Mouse (Mus musculus) heart, postnatal 4 days (tissue): ENCODE measurements around the gene 2310034G01Rik. TPM values are rescaled to one million over a fixed set of nuclear protein-coding genes. Genes with fewer than 3 reads are reported as not detected.
A peak's percentile ranks its signal among the peaks of the same experiment; 100 is the strongest.

Experiments
- DNase-seq: peaks from one replicate; pipeline ENCODE4 v3.0.0; 2021
- total RNA-seq, 2 experiments: library from RNA; stranded (reverse); gene quantifications; 2 replicates each; pipeline ENCODE4 v1.2.3; 2021

The 2310034G01Rik gene
- total RNA-seq, 2 experiments from 2014 or later, result 0.18 TPM; not detected in 1

- DNase-seq, result peak; percentile 95
Measured at GRCm38 (mm10) chr19:46328081-46329030, 21.7 kb downstream of the 2310034G01Rik start, which contains the start of gene Fbxl15. Fbxl15 (plus strand) TSS chr19:46328184.

GRCm38 (mm10) chr19:46327531-46328064 lies 22.5 kb downstream of the 2310034G01Rik start:
- no peak for DNase-seq

GRCm38 (mm10) chr19:46326756-46327305 lies 23.3 kb downstream of the 2310034G01Rik start, which contains the start of gene Psd:
Psd (minus strand) TSS chr19:46327156.
- DNase-seq, result peak; percentile 64

GRCm38 (mm10) chr19:46326019-46326755 lies 23.9 kb downstream of the 2310034G01Rik start:
- DNase-seq, result no peak

GRCm38 (mm10) chr19:46324918-46325317 lies 25.2 kb downstream of the 2310034G01Rik start:
- DNase-seq, result no peak

DNA sequence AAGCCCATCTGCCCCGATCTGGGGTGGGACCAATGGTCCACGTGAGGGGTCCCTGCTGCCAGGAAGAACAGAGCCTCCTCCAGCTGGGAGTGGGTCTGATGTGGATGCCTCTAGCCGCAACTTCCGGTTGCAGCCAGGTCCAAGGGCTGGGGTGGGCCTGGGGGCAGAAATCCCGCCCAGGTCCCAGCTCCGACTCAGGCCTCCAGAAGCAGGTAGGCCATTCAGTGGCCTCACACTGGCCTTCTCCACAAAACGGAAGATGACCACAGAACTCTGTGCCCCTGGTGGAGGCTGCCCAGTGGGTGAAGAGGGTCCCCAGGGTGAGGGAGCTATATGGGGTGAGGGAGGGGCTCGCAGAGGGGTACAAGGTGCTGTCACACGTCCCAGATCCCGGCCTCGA lies 25.7 kb downstream of the 2310034G01Rik start:
- no peak for DNase-seq

- DNase-seq, result no peak
Measured at GRCm38 (mm10) chr19:46323716-46324115, 26.4 kb downstream of the 2310034G01Rik start.

DNA sequence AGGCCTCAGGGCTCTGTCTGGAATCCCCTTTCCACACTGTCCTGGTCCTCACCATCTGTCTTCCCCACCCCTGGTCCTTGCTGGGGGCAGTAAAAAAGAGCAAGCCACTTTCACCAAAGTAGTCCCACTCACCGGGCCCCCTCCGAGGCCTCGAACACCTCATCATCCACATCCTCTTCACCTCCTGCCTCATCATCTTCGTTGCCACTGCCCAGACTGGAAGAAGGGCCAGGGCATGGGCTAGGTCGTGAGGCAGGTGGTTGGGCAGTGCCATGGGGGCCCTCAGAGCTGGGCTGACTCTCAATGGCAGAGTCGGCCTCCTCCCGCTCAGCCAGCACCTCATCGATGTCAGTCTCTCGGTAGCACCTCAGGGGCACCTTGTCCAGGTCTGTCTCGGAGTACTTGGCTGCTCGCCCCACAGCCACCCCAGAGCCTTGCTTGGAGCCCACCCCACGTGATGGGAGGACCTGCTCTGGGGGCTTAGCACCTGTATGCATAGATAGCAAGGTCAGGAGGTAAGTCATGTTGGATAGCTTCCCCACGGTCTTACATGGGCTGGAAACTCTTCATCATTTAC lies 27.0 kb downstream of the 2310034G01Rik start:
- no peak for DNase-seq

DNA sequence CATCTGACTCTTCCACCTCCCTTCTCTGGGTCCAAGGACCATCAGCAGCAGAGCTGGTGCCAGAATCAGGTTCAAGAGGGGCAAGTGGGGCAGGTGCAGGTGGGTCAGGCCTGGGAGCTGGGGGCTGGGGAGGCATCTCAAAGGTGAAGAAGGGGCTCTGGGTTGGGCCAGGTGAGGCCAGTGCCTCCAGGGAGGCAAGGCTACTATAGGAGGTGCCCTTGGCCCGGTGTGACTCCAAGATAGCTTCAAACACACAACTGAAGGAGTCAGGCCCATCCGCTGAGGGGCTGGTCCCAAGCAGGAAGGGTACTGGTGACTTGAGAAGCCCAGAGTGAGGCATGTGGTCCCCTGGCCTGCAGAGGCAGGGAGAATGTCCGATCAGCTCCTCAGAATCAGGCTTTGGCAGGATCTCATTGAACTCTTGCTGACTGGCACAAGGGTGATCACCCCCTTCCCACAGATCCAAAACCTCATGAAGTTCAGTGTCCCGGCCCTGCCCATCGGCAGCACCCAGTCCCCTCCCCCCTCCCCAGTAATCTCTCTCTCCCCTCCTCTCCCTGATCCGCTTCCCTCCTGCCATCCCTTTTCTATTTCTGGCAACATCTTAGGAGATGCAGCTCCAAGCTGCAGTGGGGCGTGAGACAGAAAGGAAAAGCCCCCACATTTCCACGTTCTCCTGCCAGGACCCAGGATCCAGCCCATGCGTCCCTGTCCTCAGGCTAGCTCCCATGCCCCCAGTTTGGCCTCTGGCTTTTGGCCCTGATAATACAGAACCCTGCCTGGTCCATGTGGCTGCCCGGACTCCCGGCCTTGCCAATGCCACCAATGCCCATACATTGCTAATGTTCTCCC lies 27.7 kb downstream of the 2310034G01Rik start:
- no peak for DNase-seq

DNA sequence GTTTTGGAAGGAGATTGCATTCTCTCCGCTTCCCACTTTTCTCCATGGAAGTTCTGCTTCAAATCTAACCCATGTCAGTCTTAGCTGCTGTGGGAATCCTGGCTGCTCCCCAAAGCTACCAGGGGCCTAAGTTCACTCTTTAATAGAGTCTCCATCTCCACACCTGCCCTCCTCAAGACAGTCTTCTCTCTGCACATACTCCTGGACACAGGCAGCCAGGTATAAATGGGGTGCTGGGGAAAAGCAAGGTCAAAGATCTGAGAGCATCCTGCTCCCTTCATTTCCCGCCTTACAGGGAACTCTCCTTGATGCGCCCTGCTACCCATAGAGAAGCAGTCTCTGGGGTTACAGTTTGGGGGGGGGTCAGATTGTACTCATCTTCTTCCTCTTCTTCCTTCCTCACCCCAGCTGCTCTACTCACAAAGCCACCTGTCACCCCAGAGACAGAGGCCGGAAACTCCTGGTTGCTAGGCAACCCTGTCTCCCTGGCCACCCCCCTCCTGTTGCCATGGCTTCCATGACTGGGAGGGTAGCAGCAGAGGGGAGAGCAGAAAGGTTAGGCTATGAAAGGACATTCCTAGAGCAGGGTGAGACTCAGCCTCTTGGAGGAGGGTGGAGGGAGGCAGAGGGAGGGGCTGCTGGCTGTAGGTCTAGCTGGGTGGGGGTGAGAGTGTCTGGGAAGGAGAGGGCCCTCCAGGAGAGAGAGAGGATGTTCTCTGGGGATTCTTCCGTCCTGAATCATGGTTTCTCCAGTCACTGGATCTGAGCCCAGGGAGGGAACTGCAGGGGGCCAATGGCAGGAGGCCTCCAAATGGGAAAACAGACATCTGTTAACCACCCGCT lies 28.8 kb downstream of the 2310034G01Rik start:
- DNase-seq, result no peak

DNA sequence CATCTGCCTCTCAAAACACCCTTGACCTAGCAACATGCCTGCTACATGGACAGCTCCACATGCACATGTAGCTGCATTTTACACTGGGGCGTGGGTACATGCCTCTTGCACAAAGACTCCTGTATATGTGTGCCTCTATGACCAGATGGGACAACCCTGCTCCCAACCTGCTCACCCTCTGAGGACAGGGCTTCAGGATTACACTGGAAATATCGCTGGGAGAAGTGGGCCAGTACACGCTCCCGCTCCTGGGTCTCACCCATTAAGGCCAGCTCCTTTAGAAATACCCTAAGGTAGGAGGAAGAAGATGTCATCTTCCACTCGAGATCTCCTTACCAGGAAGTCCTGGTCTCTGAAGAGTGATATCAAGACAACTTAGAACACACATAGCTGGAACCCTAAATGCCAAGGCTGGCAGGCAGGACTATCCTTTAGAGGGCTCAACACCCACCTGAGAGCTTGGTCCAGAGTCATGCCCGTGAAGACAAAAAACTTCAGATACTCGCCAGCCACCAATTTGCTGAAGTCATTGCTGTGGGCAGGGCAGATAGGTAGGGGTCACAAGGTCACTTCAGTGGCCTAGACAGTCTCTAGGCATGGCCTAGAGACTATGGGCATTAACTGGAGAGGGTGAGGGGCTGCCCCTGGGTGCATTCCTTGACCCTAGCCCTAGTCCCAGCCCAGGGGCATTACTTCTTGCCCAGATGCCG lies 29.9 kb downstream of the 2310034G01Rik start:
- DNase-seq, result no peak

- DNase-seq, result peak; percentile 76
Measured at GRCm38 (mm10) chr19:46318586-46319378, 31.3 kb downstream of the 2310034G01Rik start.

DNA sequence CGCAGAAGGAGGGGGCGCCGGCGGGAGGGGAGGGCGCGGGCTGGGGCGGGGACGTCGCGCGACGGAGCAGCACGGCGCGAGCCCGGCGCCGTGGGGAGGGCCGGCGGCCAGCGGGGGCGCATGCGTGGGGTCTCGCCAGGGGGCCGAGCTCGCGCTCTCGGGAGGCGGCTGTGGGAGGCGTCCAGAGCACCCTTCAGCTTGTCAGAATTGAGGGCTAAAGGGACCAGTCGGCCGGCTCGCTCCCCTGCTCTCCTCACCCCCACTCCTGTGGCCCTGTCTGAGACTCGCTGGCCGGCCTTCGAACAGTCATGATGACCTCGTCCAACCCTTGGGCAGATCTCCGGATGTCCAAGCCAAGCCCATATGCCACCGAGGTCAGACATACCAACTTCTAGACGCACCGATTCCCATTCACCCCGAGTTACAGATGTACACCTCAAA lies 32.1 kb downstream of the 2310034G01Rik start:
- DNase-seq, result peak; percentile 54

- peak; percentile 11 for DNase-seq
Measured at GRCm38 (mm10) chr19:46317546-46317885, 32.6 kb downstream of the 2310034G01Rik start.

GRCm38 (mm10) chr19:46316846-46317545 lies 33.1 kb downstream of the 2310034G01Rik start:
- DNase-seq, result no peak

- no peak for DNase-seq
Measured at GRCm38 (mm10) chr19:46315752-46316610, 34.1 kb downstream of the 2310034G01Rik start.
